Mouse (Mus musculus) stomach, embryonic 16.5 days (tissue): ENCODE measurements around the gene Mn1. TPM values are rescaled to one million over a fixed set of nuclear protein-coding genes. Genes with fewer than 3 reads are reported as not detected.
A peak's percentile ranks its signal among the peaks of the same experiment; 100 is the strongest.

ENCODE experiments used
- ATAC-seq: fragments of 200-750 bp; cut with Nextera tagmentation; 2 replicates; pipeline ENCODE4 v1.8.0; 2017; ENCODE audit warnings: moderate number of reproducible peaks, moderate TSS enrichment; ENCODE audit not compliant: insufficient read depth, low FRiP score
- H3K27ac ChIP-seq: fragments of 300-500 bp; sonication (generic); 2 replicates; pipeline ENCODE4 v1.5.1; 2014; ENCODE audit warnings: low read length
- H3K27me3 ChIP-seq: fragments of 300-500 bp; sonication (generic); 2 replicates; pipeline ENCODE4 v1.6.1; 2014; ENCODE audit warnings: low read length, control low read depth, mixed read lengths; ENCODE audit not compliant: control insufficient read depth, insufficient read depth
- H3K36me3 ChIP-seq: fragments of 300-500 bp; sonication (generic); 2 replicates; pipeline ENCODE4 v1.6.1; 2014; ENCODE audit warnings: low read length; ENCODE audit not compliant: control insufficient read depth, insufficient read depth
- H3K4me1 ChIP-seq: fragments of 300-500 bp; sonication (generic); 2 replicates; pipeline ENCODE4 v1.6.1; 2014; ENCODE audit warnings: low read length, control low read depth, mixed read lengths; ENCODE audit not compliant: control insufficient read depth, insufficient read depth
- H3K4me2 ChIP-seq: fragments of 300-500 bp; sonication (generic); 2 replicates; pipeline ENCODE4 v1.6.1; 2014; ENCODE audit warnings: low read depth, low read length, mixed read lengths
- H3K4me3 ChIP-seq: fragments of 300-500 bp; sonication (generic); replicated peaks from 2 replicates; pipeline ENCODE4 v1.5.1; 2014; ENCODE audit warnings: mild to moderate bottlenecking, low read length
- H3K9ac ChIP-seq: fragments of 300-500 bp; sonication (generic); 2 replicates; pipeline ENCODE4 v1.6.1; 2014; ENCODE audit warnings: low read length
- H3K9me3 ChIP-seq: fragments of 300-500 bp; sonication (generic); replicated peaks from 2 replicates; pipeline ENCODE4 v1.6.1; 2016; ENCODE audit warnings: low read length, control low read depth; ENCODE audit not compliant: control insufficient read depth
- WGBS: fragments of 180-500 bp; shearing (Covaris S2); extraction: QIAGEN DNeasy Blood & Tissue Kit; methylation state at CpG from one replicate; pipeline ENCODE4 v1.1.7; 2014; 5-methylcytosine and 5-hydroxymethylcytosine counted together
- polyA plus RNA-seq: library from polyadenylated mRNA; unstranded; fragments of >200 nt; fragmentation: Nextera tagmentation; extraction: Ambion mirVana; gene quantifications from 2 replicates; pipeline ENCODE4 v1.2.1, GENCODE M21; 2015

The Mn1 gene
- polyA plus RNA-seq, 1 experiment from 2014 or later, result 11.1 TPM

DNA sequence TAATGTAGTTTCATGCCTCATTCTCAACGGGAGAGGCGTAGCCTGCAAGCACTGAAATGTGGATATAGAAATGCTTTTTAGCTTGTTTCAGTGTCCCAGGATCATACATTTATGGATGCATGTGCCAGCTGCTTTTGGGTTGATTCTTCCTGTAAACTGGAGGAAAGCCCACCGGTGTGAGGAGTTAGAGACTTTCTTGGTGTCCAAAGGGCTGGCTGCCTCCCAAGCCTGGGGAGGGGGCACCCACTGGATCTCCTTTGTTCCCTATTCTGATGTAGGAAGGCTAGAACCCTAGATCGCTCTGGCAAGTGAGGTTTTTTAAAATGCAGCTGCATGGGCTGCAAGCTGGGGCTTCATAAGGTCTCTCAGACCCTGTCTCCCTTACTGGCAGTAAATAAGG lies 6.5 kb downstream of the Mn1 start:
- Histone ChIP-seq H3K27me3 (peaks cover 21% of the 10 kb centered on the region), H3K27ac (no peak overlapping the region), H3K4me2 (peak overlapping the region; percentile 92), H3K36me3 (no peaks in the 10 kb centered on the region), H3K9ac (peak overlapping the region; percentile 24; the same call in 1 of the 2 replicates), H3K4me1 (peaks cover 45% of the 10 kb centered on the region), H3K9me3 (no peaks in the 10 kb centered on the region), H3K4me3 (peak overlapping the region; percentile 77)
- WGBS, result 60% methylated on average over 4 of the region's 4 CpGs
- no peak for ATAC-seq

DNA sequence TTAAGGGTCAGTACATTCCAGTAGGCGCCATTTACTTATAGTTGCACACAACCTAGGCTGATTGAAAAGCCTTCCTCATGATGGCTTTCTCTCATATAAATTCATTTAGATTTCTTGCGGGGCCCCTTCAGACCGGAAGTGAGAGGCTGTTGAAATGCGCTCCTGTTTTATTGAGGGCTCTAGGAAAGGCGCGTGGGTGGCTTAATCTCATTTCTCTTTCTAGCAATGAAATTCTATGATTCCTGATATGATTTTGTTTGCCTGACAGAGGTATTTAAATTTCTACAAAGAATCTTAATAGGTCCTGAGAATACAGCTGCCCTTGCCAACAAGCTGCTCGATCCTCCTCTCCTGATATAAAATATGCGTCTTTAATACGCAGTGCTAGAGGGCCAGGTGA lies 8.7 kb downstream of the Mn1 start:
- no peak overlapping the region for H3K9ac ChIP-seq
- peaks cover 28% of the 10 kb centered on the region for H3K4me1 ChIP-seq
- no peak overlapping the region for H3K27ac ChIP-seq
- ATAC-seq, result no peak
- no peaks in the 10 kb centered on the region for H3K36me3 ChIP-seq
- H3K4me2 ChIP-seq, result no peak overlapping the region
- peaks cover 3% of the 10 kb centered on the region; the same call in 1 of the 2 replicates for H3K27me3 ChIP-seq
- H3K4me3 ChIP-seq, result no peak overlapping the region
- WGBS, result 75% methylated on average over 9 of the region's 9 CpGs
- no peaks in the 10 kb centered on the region for H3K9me3 ChIP-seq

- Histone ChIP-seq H3K27me3 (no peaks in the 10 kb centered on the region), H3K36me3 (no peaks in the 10 kb centered on the region), H3K4me2 (no peak overlapping the region), H3K27ac (no peak overlapping the region), H3K4me1 (peaks cover 31% of the 10 kb centered on the region), H3K4me3 (no peak overlapping the region), H3K9me3 (no peaks in the 10 kb centered on the region), H3K9ac (no peak overlapping the region)
- WGBS, result 56% methylated on average over 5 of the region's 5 CpGs
- no peak for ATAC-seq
Observed at GRCm38 (mm10) chr5:111426249-111426648, 9.1 kb downstream of the Mn1 start.

DNA sequence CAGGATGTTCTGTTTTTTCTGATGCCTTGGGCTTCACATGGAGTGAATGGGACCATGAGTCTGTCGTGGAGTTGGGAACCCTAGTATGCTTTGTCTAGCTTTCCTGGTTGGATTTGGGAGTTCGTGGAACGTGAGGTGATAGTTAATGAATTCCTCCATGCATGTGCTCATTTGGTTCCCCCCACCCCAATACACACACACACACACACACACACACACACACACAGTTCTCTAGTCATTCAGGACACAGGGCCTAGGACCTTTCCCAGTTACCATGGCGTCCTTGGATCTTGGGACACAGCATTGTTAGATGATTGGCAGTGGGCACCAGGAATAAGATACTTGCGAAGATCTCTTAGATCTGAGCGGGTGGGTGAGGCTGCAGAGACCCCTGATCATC lies 11.7 kb downstream of the Mn1 start:
- Histone ChIP-seq H3K27ac (no peak overlapping the region), H3K9ac (no peak overlapping the region), H3K4me3 (no peak overlapping the region), H3K4me1 (peaks cover 41% of the 10 kb centered on the region), H3K36me3 (no peaks in the 10 kb centered on the region), H3K9me3 (no peaks in the 10 kb centered on the region), H3K4me2 (no peak overlapping the region), H3K27me3 (no peaks in the 10 kb centered on the region)
- 74% methylated on average over 6 of the region's 6 CpGs for WGBS
- ATAC-seq, result no peak

DNA sequence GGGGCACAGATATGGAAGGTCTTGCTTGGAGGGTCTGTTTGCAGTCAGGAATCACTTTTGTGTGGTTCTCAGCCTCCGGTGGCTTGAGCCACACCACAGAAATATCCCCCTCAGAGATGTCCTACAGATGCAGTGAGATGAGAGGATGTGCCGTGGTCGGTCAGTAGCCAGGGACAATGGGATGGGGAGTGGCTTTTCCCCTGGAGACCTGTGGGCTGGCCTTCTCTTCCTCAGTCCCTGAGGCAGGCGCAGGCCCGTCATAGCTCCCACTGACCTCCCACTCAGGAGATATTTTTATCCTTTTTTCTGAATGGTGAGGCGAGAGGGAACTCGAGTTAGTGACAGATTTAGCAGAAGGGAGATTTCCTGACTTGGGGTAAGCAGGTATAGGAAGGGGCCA lies 12.6 kb downstream of the Mn1 start:
- no peaks in the 10 kb centered on the region for H3K27me3 ChIP-seq
- ATAC-seq, result no peak
- 57% methylated on average over 7 of the region's 7 CpGs for WGBS
- peaks cover 47% of the 10 kb centered on the region for H3K4me1 ChIP-seq
- no peak overlapping the region for H3K4me2 ChIP-seq
- H3K9me3 ChIP-seq, result no peaks in the 10 kb centered on the region
- H3K36me3 ChIP-seq, result no peaks in the 10 kb centered on the region
- no peak overlapping the region for H3K4me3 ChIP-seq
- H3K9ac ChIP-seq, result peak overlapping the region; percentile 39; the same call in 1 of the 2 replicates
- H3K27ac ChIP-seq, result no peak overlapping the region

DNA sequence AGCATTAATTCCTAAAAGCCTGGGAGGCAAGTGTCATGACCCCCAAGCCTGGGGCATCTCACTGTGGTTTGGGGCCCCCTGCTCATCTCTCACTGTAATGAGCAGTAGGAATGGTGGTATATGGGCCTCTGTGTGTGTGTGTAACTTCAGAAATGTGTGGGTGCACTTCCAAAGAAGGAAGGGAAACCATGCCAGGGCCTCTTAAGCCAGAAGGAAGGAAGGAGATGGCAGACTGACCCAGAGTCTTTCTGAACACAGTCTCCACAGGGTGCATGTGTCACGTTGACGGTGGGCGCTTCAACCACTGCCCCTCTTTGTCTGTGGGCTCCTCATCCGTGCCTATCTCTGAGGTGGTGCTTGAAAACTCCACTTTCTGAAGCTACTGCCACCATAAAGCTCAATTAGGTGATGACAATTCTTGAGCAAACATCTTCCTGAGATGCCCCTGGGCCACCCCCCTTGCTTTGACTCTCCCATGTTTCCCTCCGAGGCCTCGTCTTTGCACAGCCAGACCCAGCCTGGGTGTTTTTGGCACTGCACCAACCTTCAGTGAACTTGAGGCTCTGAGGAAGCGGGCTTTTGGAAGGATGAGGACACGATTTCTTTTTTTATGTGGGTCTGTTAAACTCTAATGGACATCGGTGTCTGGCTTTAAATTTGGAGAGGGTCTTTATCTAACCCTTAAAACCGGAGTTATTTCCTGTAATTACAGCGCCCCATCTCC lies 14.0 kb downstream of the Mn1 start:
- WGBS, result 54% methylated on average over 11 of the region's 11 CpGs
- H3K4me1 ChIP-seq, result peaks cover 44% of the 10 kb centered on the region
- H3K27ac ChIP-seq, result no peak overlapping the region
- no peak for ATAC-seq
- no peak overlapping the region for H3K4me2 ChIP-seq
- H3K9me3 ChIP-seq, result no peaks in the 10 kb centered on the region
- H3K27me3 ChIP-seq, result no peaks in the 10 kb centered on the region
- no peak overlapping the region for H3K4me3 ChIP-seq
- peak overlapping the region; percentile 55; the same call in 1 of the 2 replicates for H3K9ac ChIP-seq
- H3K36me3 ChIP-seq, result no peaks in the 10 kb centered on the region

- H3K4me2 ChIP-seq, result no peak overlapping the region
- no peaks in the 10 kb centered on the region for H3K9me3 ChIP-seq
- ATAC-seq, result no peak
- no peak overlapping the region for H3K4me3 ChIP-seq
- H3K27ac ChIP-seq, result no peak overlapping the region
- H3K4me1 ChIP-seq, result peaks cover 34% of the 10 kb centered on the region
- 0 out of 2 replicates have a peak overlapping the region, but pooled peaks have one; percentile 22 for H3K9ac ChIP-seq
- no peaks in the 10 kb centered on the region for H3K36me3 ChIP-seq
- no peaks in the 10 kb centered on the region for H3K27me3 ChIP-seq
- 47% methylated on average over 5 of the region's 5 CpGs for WGBS
Observed at GRCm38 (mm10) chr5:111432842-111433241, 15.7 kb downstream of the Mn1 start.

- peaks cover 34% of the 10 kb centered on the region for H3K4me1 ChIP-seq
- H3K4me3 ChIP-seq, result no peak overlapping the region
- no peaks in the 10 kb centered on the region for H3K27me3 ChIP-seq
- no peak overlapping the region for H3K4me2 ChIP-seq
- H3K36me3 ChIP-seq, result no peaks in the 10 kb centered on the region
- ATAC-seq, result peak; percentile 38; the same call in 1 of the 2 replicates
- H3K27ac ChIP-seq, result no peak overlapping the region
- H3K9ac ChIP-seq, result 0 out of 2 replicates have a peak overlapping the region, but pooled peaks have one; percentile 4
- H3K9me3 ChIP-seq, result no peaks in the 10 kb centered on the region
- 20% methylated on average over 16 of the region's 16 CpGs for WGBS
Observed at GRCm38 (mm10) chr5:111434342-111434842, 17.2 kb downstream of the Mn1 start.

GRCm38 (mm10) chr5:111436260-111436659 lies 19.1 kb downstream of the Mn1 start:
- Histone ChIP-seq H3K27me3 (no peaks in the 10 kb centered on the region), H3K9me3 (no peaks in the 10 kb centered on the region)
- ATAC-seq, result no peak

More at GRCm38 (mm10) chr5:111436260-111436659, 19.1 kb downstream of the Mn1 start:
- no peak overlapping the region for H3K4me2 ChIP-seq
- H3K4me1 ChIP-seq, result peaks cover 25% of the 10 kb centered on the region
- no peak overlapping the region for H3K4me3 ChIP-seq
- 60% methylated on average over 7 of the region's 7 CpGs for WGBS
- H3K9ac ChIP-seq, result no peak overlapping the region
- no peaks in the 10 kb centered on the region for H3K36me3 ChIP-seq
- no peak overlapping the region for H3K27ac ChIP-seq
